Mouse (Mus musculus): ENCODE data around the gene Nodal.

DNA sequence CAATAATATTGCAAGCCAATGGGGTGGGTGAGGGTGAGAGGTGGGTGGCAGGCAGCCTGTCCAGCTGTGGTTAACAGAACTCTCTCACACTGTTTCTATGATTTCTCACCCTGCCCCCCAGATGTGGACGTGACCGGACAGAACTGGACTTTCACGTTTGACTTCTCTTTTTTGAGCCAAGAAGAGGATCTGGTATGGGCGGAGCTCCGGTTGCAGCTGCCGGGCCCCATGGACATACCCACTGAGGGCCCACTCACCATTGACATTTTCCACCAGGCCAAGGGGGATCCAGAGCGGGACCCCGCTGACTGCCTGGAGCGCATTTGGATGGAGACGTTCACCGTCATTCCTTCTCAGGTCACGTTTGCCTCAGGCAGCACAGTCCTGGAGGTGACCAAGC lies 5.1 kb downstream of the Nodal start:
- TF ChIP-seq POLR2A (IDR thresholded peaks at IDR 0.05; ENCODE audit: low read depth, low read length) (no peak), CTCF (IDR thresholded peaks at IDR 0.05; ENCODE audit: borderline replicate concordance, insufficient read depth, low read length) (no peak)

Measured in embryonic fibroblast, embryonic 13.5 days (primary cell).